Mouse (Mus musculus) retina, embryonic 14.5 days (tissue): ENCODE results near the gene Tgds.
"Not testable (repeated sequence)": the region's sequence is repeated elsewhere in the genome, so short reads cannot be mapped to it uniquely, and the experiment has no call there.

Source experiments
- DNase-seq: peaks from one replicate; pipeline ENCODE4 v3.0.0-alpha.2; 2015; ENCODE audit warnings: low spot score

Gene Tgds

GRCm38 (mm10) chr14:118131931-118132641, 469 bp downstream of the Tgds start:
- DNase-seq: no peak

- no peak for DNase-seq
Measured at GRCm38 (mm10) chr14:118131472-118131871, 1.1 kb downstream of the Tgds start.

DNA sequence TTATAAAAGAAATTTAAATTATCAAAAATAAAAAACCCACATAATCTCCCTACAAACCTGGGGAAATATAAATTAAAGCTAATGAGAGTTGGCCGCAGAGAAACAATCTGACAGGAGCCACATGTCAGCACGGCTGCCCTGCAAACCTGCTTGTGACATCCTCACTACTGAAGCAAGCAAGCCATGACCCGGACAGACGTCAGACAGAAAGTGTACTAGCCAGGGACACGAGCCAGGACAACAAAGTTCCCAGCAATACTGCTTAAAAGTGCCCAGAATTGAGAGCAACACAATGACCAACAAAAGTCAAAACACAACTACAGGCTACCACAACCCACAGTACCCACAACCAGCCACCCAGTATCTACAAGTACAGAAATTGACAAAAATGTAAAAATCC, 6.3 kb downstream of the Tgds start:
- no peak for DNase-seq

DNA sequence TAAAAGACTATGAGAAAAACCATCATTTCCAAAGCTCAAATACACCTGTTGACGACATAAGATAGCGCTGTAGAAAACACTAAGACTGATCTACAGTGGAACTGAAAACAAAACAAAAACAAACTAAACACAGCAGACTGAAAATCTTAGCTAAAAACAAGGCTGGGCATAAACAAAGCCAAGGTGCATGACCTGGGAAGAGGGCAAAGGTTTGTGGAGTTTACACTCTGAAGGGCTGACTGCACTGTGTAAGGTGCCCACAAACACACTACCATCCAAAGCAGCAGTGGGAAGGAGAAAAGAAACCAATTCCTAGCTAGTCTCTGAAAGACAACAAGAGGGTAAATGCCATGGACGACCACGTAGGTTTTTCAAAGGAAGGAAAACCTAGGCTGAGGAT, 7.8 kb downstream of the Tgds start:
- DNase-seq: no peak

DNA sequence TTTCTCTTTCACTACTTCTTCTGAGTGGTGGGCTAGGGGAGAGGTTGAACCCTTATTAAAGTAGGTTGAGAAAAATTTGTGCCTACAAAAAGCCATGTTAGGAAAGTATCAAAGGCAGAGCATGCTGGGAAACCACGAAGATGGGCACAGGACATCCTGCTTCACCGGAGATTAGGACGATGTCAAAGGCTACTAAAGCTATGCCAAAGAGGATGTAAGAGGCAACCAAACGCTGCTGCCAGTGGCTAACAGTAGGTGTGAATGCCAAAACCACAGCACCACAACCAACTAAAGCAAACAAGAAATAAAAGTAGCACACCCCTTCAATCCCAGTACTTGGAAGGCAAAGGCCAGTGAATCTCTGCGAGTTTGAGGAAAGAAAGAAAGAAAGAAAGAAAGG, 8.4 kb downstream of the Tgds start:
- no peak for DNase-seq

DNA sequence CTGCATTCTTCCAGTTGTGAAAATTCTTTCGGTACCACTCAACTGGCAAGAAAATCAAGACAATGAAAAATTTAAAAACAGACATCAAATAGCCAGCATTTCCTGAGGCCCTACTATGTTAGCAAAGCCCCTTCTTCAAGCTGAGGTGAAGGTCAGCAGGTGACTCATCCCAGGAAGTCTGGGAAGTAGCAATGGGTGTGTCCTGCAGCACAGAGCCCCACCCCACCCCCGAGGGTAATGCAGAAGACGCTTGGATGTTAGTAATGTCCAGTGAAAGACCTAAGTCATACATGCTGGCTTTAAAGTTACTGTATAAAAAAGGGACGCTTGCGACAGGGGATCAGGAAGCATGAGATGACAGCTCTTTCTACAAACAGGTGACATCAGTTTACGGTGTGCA, 19.4 kb downstream of the Tgds start:
- DNase-seq: no peak

GRCm38 (mm10) chr14:118107479-118107878, 25.1 kb downstream of the Tgds start:
- not testable (repeated sequence) for DNase-seq

DNA sequence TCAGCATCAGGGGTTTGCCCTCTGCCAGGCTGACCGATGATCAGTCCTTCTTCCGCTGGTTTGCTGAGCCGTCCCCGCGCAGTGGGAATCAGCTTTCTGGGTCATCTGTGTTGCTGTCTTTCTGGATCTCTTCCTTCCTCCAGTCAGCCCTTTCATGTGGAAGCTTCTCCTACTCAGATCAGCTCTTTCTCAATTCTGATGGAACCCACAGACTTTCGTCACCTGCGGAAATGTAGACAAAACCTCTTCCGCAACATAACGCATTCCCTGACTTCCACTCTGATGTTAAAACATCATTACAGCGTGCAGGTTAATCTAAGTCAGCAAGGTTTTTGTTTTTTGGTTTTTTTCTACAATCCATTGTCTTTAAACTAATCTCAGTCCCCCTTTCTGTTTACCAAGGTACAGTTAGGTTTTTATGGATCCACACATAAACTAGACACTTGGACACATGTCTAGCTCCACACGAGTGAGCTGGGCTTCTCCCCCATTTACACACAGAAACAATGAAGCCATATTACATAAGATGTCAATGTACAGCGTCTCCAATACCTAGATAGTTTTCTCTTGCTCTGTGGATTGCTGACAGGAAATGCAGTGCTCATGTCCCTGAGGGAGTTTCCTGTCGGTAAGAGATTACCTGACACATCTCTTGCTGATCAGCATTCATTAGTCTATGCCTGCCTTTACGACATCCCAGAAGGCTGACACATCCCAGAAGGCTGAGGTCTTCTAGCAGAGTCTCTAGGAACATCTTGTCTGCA, 31.1 kb downstream of the Tgds start:
- no peak for DNase-seq

GRCm38 (mm10) chr14:118098265-118098664, 34.3 kb downstream of the Tgds start:
- no peak for DNase-seq

DNA sequence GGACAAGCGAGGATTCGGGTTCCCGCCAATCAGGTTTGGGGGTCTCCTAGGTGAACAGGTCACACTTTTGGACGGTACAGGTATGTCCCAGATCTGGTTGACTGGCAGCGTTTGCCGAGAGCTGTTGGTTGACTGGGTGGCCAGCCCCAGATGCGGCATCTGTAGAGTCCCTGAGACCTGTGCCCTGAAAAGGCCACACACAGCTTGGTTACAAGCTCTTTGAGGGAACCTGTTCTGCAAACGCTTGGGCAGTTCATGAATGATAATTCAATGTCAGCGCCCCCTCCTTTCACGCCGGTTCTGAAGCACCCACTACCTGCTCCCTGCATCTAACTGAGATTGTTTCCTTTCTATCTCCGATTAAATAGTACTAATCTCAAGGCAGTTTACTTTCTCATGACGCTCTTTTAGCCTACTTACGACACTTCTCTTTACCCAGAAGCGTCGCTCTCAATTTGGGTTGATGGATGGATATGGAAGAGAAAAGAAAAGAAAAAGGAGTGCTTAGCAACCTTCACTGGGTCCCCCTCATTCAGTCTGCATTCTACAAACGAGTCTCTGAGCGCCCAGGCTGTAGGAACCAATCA, 42.7 kb downstream of the Tgds start:
- peak; percentile 70 for DNase-seq

DNA sequence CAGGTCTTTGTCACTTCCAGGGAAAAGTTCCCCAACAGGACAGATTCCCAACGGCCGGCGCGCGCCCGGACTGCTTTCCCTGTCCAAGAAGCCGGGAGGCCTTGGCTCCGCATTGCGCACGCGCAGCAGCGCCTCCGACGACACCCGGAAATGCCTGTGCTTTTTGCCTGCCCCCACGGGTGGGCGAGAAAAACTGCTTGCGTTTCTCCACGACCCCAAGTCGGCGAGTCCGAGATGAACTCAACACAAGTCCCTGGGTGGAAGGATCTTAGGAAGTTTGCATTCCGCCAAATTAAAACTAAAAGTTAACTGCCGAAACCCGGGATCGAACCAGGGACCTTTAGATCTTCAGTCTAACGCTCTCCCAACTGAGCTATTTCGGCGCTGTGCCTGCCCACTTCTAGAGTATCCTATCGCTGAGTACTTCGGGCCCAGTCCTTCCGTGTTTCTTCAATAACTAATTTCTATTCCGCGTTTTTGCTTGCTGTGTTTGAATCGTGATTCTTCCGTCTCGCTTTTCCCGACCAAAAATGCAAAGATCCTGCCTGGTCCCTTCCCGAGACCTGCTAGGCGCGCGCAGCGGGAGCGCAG, 43.2 kb downstream of the Tgds start:
- DNase-seq: peak; percentile 93

GRCm38 (mm10) chr14:118088437-118089207, 43.9 kb downstream of the Tgds start:
- peak; percentile 51 for DNase-seq

- DNase-seq: no peak
Measured at GRCm38 (mm10) chr14:118086271-118087035, 46.1 kb downstream of the Tgds start.

GRCm38 (mm10) chr14:118083851-118084250, 48.7 kb downstream of the Tgds start:
- no peak for DNase-seq

- DNase-seq: peak; percentile 81
Measured at GRCm38 (mm10) chr14:118080606-118081005, 51.9 kb downstream of the Tgds start.

GRCm38 (mm10) chr14:118070100-118070499, 62.5 kb downstream of the Tgds start:
- no peak for DNase-seq

- no peak for DNase-seq
Measured at GRCm38 (mm10) chr14:118069439-118070079, 63.0 kb downstream of the Tgds start.
